Mouse (Mus musculus) cortical plate, adult 2 months (tissue): Measurements from ENCODE around the gene Gm37240. TPM values are rescaled to one million over a fixed set of nuclear protein-coding genes. Genes with fewer than 3 reads are reported as not detected.
A peak's percentile ranks its signal among the peaks of the same experiment; 100 is the strongest.

Source experiments
- H3K27ac ChIP-seq: fragments of 200-500 bp; 2 replicates; pipeline ENCODE4 v1.5.1; 2012; ENCODE audit warnings: low read length, control low read depth, inconsistent platforms; ENCODE audit not compliant: insufficient read depth
- H3K4me1 ChIP-seq: fragments of 200-500 bp; 2 replicates; pipeline ENCODE4 v1.6.1; 2011; ENCODE audit warnings: low read length; ENCODE audit not compliant: control insufficient read depth, insufficient read depth
- H3K4me3 ChIP-seq: fragments of 200-500 bp; 2 replicates; pipeline ENCODE4 v1.5.1; 2011; ENCODE audit warnings: mild to moderate bottlenecking, low read length, control low read depth; ENCODE audit not compliant: insufficient read depth
- CTCF ChIP-seq: fragments of 200-500 bp; IDR thresholded peaks from 2 replicates; pipeline ENCODE4 v1.5.1; 2011; ENCODE audit warnings: mild to moderate bottlenecking, control low read depth, low read length; ENCODE audit not compliant: insufficient read depth; ENCODE audit errors: extremely low read depth
- POLR2A ChIP-seq: fragments of 200-500 bp; IDR thresholded peaks from 2 replicates; pipeline ENCODE4 v1.6.1; 2011; ENCODE audit warnings: mild to moderate bottlenecking, low read length, control low read depth; ENCODE audit not compliant: insufficient read depth; ENCODE audit errors: extremely low read depth
- polyA plus RNA-seq: library from polyadenylated mRNA; depleted of rRNA; stranded (reverse); fragments of >200 nt; gene quantifications from 2 replicates; pipeline ENCODE4 v1.2.3, GENCODE M21; 2012

Gene Gm37240
- polyA plus RNA-seq, 1 experiment, result 0.81 TPM

- no peak for TF ChIP-seq POLR2A
- TF ChIP-seq CTCF, result no peak
- peaks cover 3% of the 10 kb centered on the region; the same call in 1 of the 2 replicates for H3K4me1 ChIP-seq
- H3K27ac ChIP-seq, result no peak overlapping the region
- H3K4me3 ChIP-seq, result no peak overlapping the region
These were observed 1288.6 kb downstream of the Gm37240 start for GRCm38 (mm10) chr3:84598756-84599155.

GRCm38 (mm10) chr3:84597996-84598734 is 1289.2 kb downstream of the Gm37240 start:
- Histone ChIP-seq H3K4me3 (no peak overlapping the region), H3K4me1 (peaks cover 3% of the 10 kb centered on the region; the same call in 1 of the 2 replicates)
- TF ChIP-seq CTCF (no peak), POLR2A (no peak)

GRCm38 (mm10) chr3:84595677-84596234 is 1291.6 kb downstream of the Gm37240 start:
- no peak for TF ChIP-seq CTCF
- no peak for TF ChIP-seq POLR2A
- Histone ChIP-seq H3K4me1 (peaks cover 3% of the 10 kb centered on the region; the same call in 1 of the 2 replicates), H3K27ac (no peak overlapping the region), H3K4me3 (no peak overlapping the region)

More at GRCm38 (mm10) chr3:84597996-84598734, 1289.2 kb downstream of the Gm37240 start:
- H3K27ac ChIP-seq, result no peak overlapping the region

GRCm38 (mm10) chr3:84594894-84595676 is 1292.2 kb downstream of the Gm37240 start:
- no peak overlapping the region for H3K27ac ChIP-seq
- H3K4me3 ChIP-seq, result 0 out of 2 replicates have a peak overlapping the region, but pooled peaks have one; percentile 15
- TF ChIP-seq POLR2A (no peak), CTCF (no peak)
- peaks cover 3% of the 10 kb centered on the region; the same call in 1 of the 2 replicates for H3K4me1 ChIP-seq

- H3K27ac ChIP-seq, result no peak within 1 kb of the TSS
- TF ChIP-seq CTCF (no peak), POLR2A (no peak)
- peaks cover 3% of the 10 kb centered on the region; the same call in 1 of the 2 replicates for H3K4me1 ChIP-seq
- no peak within 1 kb of the TSS for H3K4me3 ChIP-seq
These were observed 1294.0 kb downstream of the Gm37240 start, which contains the start of gene Tigd4 for GRCm38 (mm10) chr3:84593274-84593673. Tigd4 (plus strand) TSS chr3:84593574.

GRCm38 (mm10) chr3:84586736-84587135 is 1300.6 kb downstream of the Gm37240 start:
- Histone ChIP-seq H3K4me1 (no peaks in the 10 kb centered on the region), H3K27ac (no peak overlapping the region)
- TF ChIP-seq CTCF, result no peak
- TF ChIP-seq POLR2A, result no peak

GRCm38 (mm10) chr3:84582913-84583276 is 1304.4 kb downstream of the Gm37240 start:
- Histone ChIP-seq H3K27ac (peak overlapping the region; percentile 25; the same call in 1 of the 2 replicates), H3K4me1 (peaks cover 2% of the 10 kb centered on the region; the same call in 1 of the 2 replicates), H3K4me3 (peak overlapping the region; percentile 61)
- TF ChIP-seq CTCF (no peak), POLR2A (no peak)

More at GRCm38 (mm10) chr3:84586736-84587135, 1300.6 kb downstream of the Gm37240 start:
- H3K4me3 ChIP-seq, result no peak overlapping the region

- no peak for TF ChIP-seq CTCF
- peak; percentile 74 for TF ChIP-seq POLR2A
- peak within 1 kb of the TSS; percentile 61 for H3K4me3 ChIP-seq
- H3K27ac ChIP-seq, result peak within 1 kb of the TSS; percentile 62
- H3K4me1 ChIP-seq, result peaks cover 2% of the 10 kb centered on the region; the same call in 1 of the 2 replicates
These were observed 1305.0 kb downstream of the Gm37240 start, which contains the start of gene Arfip1 for GRCm38 (mm10) chr3:84582023-84582912. Arfip1 (minus strand) TSS chr3:84582625.
